Mouse (Mus musculus): ENCODE results near the gene Arid1b. TPM values are rescaled to one million over a fixed set of nuclear protein-coding genes. Genes with fewer than 3 reads are reported as not detected.

Gene Arid1b
- polyA plus RNA-seq, 1 experiment = 9.1 TPM

GRCm38 (mm10) chr17:5252436-5252835 lies 258.3 kb downstream of the Arid1b start:
- H3K27me3 ChIP-seq (ENCODE audit: control insufficient read depth, insufficient read depth, insufficient read length) = no peaks in the 10 kb centered on the region
- H3K79me3 ChIP-seq (ENCODE audit: low read depth) = no peaks in the 10 kb centered on the region
- TF ChIP-seq MYOD1 (IDR thresholded peaks at IDR 0.05; ENCODE audit: control insufficient read depth, insufficient read length, low read depth) = no peak
- no peak for TF ChIP-seq USF1 (IDR thresholded peaks at IDR 0.05; ENCODE audit: low read depth)
- peak; percentile 48 for TF ChIP-seq CTCF (IDR thresholded peaks at IDR 0.05; ENCODE audit: control insufficient read depth, insufficient read depth, insufficient read length)
- no peak for TF ChIP-seq MAX (IDR thresholded peaks at IDR 0.05)
- no peak for TF ChIP-seq MYOG (IDR thresholded peaks at IDR 0.05; ENCODE audit: control insufficient read depth, extremely low read depth, insufficient read length)
- no peak for TF ChIP-seq CEBPB (IDR thresholded peaks at IDR 0.05; ENCODE audit: low read depth)
- H3K36me3 ChIP-seq (ENCODE audit: control insufficient read depth, insufficient read depth) = no peaks in the 10 kb centered on the region
- no peak overlapping the region for H3K4me3 ChIP-seq (ENCODE audit: insufficient read depth, poor library complexity, severe bottlenecking)
- no peaks in the 10 kb centered on the region for H3K79me2 ChIP-seq (ENCODE audit: control insufficient read depth, insufficient read depth)
- no peak overlapping the region for H3ac ChIP-seq (ENCODE audit: control insufficient read depth, insufficient read length, low read depth)

GRCm38 (mm10) chr17:5254717-5255617 lies 260.8 kb downstream of the Arid1b start:
- no peaks in the 10 kb centered on the region for H3K79me3 ChIP-seq (ENCODE audit: low read depth)
- no peak for TF ChIP-seq CEBPB (IDR thresholded peaks at IDR 0.05; ENCODE audit: low read depth)
- TF ChIP-seq FOSL1 (IDR thresholded peaks at IDR 0.05; ENCODE audit: insufficient read depth, low read length, poor library complexity, severe bottlenecking) = no peak
- TF ChIP-seq MYOD1 (IDR thresholded peaks at IDR 0.05; ENCODE audit: control insufficient read depth, insufficient read length, low read depth) = no peak
- TF ChIP-seq MYOG (IDR thresholded peaks at IDR 0.05; ENCODE audit: control insufficient read depth, extremely low read depth, insufficient read length) = no peak
- TF ChIP-seq USF1 (IDR thresholded peaks at IDR 0.05; ENCODE audit: low read depth) = no peak
- TF ChIP-seq CTCF (IDR thresholded peaks at IDR 0.05; ENCODE audit: control insufficient read depth, insufficient read depth, insufficient read length) = no peak
- TF ChIP-seq MAX (IDR thresholded peaks at IDR 0.05) = no peak
- no peaks in the 10 kb centered on the region for H3K36me3 ChIP-seq (ENCODE audit: control insufficient read depth, insufficient read depth)
- no peaks in the 10 kb centered on the region for H3K27me3 ChIP-seq (ENCODE audit: control insufficient read depth, insufficient read depth, insufficient read length)
- H3ac ChIP-seq (ENCODE audit: control insufficient read depth, insufficient read length, low read depth) = no peak overlapping the region
- H3K79me2 ChIP-seq (ENCODE audit: control insufficient read depth, insufficient read depth) = no peaks in the 10 kb centered on the region
- H3K4me3 ChIP-seq (ENCODE audit: insufficient read depth, poor library complexity, severe bottlenecking) = no peak overlapping the region

- H3K36me3 ChIP-seq (ENCODE audit: control insufficient read depth, insufficient read depth) = no peaks in the 10 kb centered on the region
- H3K79me3 ChIP-seq (ENCODE audit: low read depth) = no peaks in the 10 kb centered on the region
- H3K4me3 ChIP-seq (ENCODE audit: insufficient read depth, poor library complexity, severe bottlenecking) = no peak overlapping the region
- TF ChIP-seq CEBPB (IDR thresholded peaks at IDR 0.05; ENCODE audit: low read depth) (no peak), MYOG (IDR thresholded peaks at IDR 0.05; ENCODE audit: control insufficient read depth, extremely low read depth, insufficient read length) (no peak)
- no peaks in the 10 kb centered on the region for H3K79me2 ChIP-seq (ENCODE audit: control insufficient read depth, insufficient read depth)
- no peak overlapping the region for H3ac ChIP-seq (ENCODE audit: control insufficient read depth, insufficient read length, low read depth)
- H3K27me3 ChIP-seq (ENCODE audit: control insufficient read depth, insufficient read depth, insufficient read length) = no peaks in the 10 kb centered on the region
Measured at GRCm38 (mm10) chr17:5255618-5255933, 261.4 kb downstream of the Arid1b start.

- H3ac ChIP-seq (ENCODE audit: control insufficient read depth, insufficient read length, low read depth) = no peak overlapping the region
Measured at GRCm38 (mm10) chr17:5258978-5259377, 264.8 kb downstream of the Arid1b start.

GRCm38 (mm10) chr17:5261131-5261651 lies 267.1 kb downstream of the Arid1b start:
- Histone ChIP-seq H3K4me3 (ENCODE audit: insufficient read depth, poor library complexity, severe bottlenecking) (no peak overlapping the region), H3K36me3 (ENCODE audit: control insufficient read depth, insufficient read depth) (peaks cover 4% of the 10 kb centered on the region), H3K79me2 (ENCODE audit: control insufficient read depth, insufficient read depth) (no peaks in the 10 kb centered on the region), H3K27me3 (ENCODE audit: control insufficient read depth, insufficient read depth, insufficient read length) (no peaks in the 10 kb centered on the region), H3K79me3 (ENCODE audit: low read depth) (no peaks in the 10 kb centered on the region), H3ac (ENCODE audit: control insufficient read depth, insufficient read length, low read depth) (no peak overlapping the region)
- TF ChIP-seq USF1 (IDR thresholded peaks at IDR 0.05; ENCODE audit: low read depth) (no peak), CTCF (IDR thresholded peaks at IDR 0.05; ENCODE audit: control insufficient read depth, insufficient read depth, insufficient read length) (no peak), MYOG (IDR thresholded peaks at IDR 0.05; ENCODE audit: control insufficient read depth, extremely low read depth, insufficient read length) (no peak), FOSL1 (IDR thresholded peaks at IDR 0.05; ENCODE audit: insufficient read depth, low read length, poor library complexity, severe bottlenecking) (no peak)

More at GRCm38 (mm10) chr17:5258978-5259377, 264.8 kb downstream of the Arid1b start:
- Histone ChIP-seq H3K36me3 (ENCODE audit: control insufficient read depth, insufficient read depth) (no peaks in the 10 kb centered on the region), H3K79me2 (ENCODE audit: control insufficient read depth, insufficient read depth) (no peaks in the 10 kb centered on the region), H3K27me3 (ENCODE audit: control insufficient read depth, insufficient read depth, insufficient read length) (no peaks in the 10 kb centered on the region), H3K4me3 (ENCODE audit: insufficient read depth, poor library complexity, severe bottlenecking) (no peak overlapping the region), H3K79me3 (ENCODE audit: low read depth) (no peaks in the 10 kb centered on the region)
- no peak for TF ChIP-seq USF1 (IDR thresholded peaks at IDR 0.05; ENCODE audit: low read depth)
- no peak for TF ChIP-seq CTCF (IDR thresholded peaks at IDR 0.05; ENCODE audit: control insufficient read depth, insufficient read depth, insufficient read length)
- TF ChIP-seq FOSL1 (IDR thresholded peaks at IDR 0.05; ENCODE audit: insufficient read depth, low read length, poor library complexity, severe bottlenecking) = no peak
- TF ChIP-seq MYOD1 (IDR thresholded peaks at IDR 0.05; ENCODE audit: control insufficient read depth, insufficient read length, low read depth) = no peak
- no peak for TF ChIP-seq MAX (IDR thresholded peaks at IDR 0.05)
- no peak for TF ChIP-seq CEBPB (IDR thresholded peaks at IDR 0.05; ENCODE audit: low read depth)
- no peak for TF ChIP-seq MYOG (IDR thresholded peaks at IDR 0.05; ENCODE audit: control insufficient read depth, extremely low read depth, insufficient read length)
